8 mouse cellular contexts compared by ENCODE assay signal in genomic region chr10:44527651-44528050, GRCm38 (mm10). TPM values are rescaled to one million over a fixed set of nuclear protein-coding genes. Genes with fewer than 3 reads are reported as not detected.
DNase-seq lines count a peak whose midpoint lies in the region; ATAC-seq and TF ChIP-seq lines count a peak whose summit lies in the region.

No protein-coding gene starts in this region.

- H3K4me3 ChIP-seq in neural tube, embryonic 11.5 days (ENCODE audit: low read depth, low read length), result peak overlapping the region; percentile 26
- H3K4me3 ChIP-seq in liver, embryonic 12.5 days, result peak overlapping the region; percentile 38
- peak overlapping the region; percentile 48 for H3K4me3 ChIP-seq in small intestine, adult 2 months (ENCODE audit: low read depth, low read length)

- H3K36me3 ChIP-seq in neural tube, embryonic 11.5 days (ENCODE audit: control insufficient read depth, insufficient read depth, low read length), result no peaks in the 10 kb centered on the region
- no peaks in the 10 kb centered on the region for H3K36me3 ChIP-seq in liver, embryonic 12.5 days
- no peaks in the 10 kb centered on the region for H3K36me3 ChIP-seq in small intestine, adult 2 months (ENCODE audit: control insufficient read depth, insufficient read depth, low read length)

- no peak for TF ChIP-seq POLR2A in small intestine, adult 2 months (IDR thresholded peaks at IDR 0.05; ENCODE audit: low read depth, low read length)

- H3K4me2 ChIP-seq in neural tube, embryonic 11.5 days (ENCODE audit: low read depth), result peak overlapping the region; percentile 49
- peak overlapping the region; percentile 96 for H3K4me2 ChIP-seq in liver, embryonic 12.5 days

- intact Hi-C loops in left cerebral cortex, postnatal 10 days (cut with DNase I), result loop anchor here (5.0 kb wide), 1 partner anchor 65 kb away; no protein-coding TSS in a partner anchor

- H3K9me3 ChIP-seq in neural tube, embryonic 11.5 days (ENCODE audit: control insufficient read depth, low read length), result no peaks in the 10 kb centered on the region
- no peaks in the 10 kb centered on the region for H3K9me3 ChIP-seq in liver, embryonic 12.5 days (replicated peaks)

- no peak overlapping the region for H3K9ac ChIP-seq in neural tube, embryonic 11.5 days (ENCODE audit: low read length)
- no peak overlapping the region for H3K9ac ChIP-seq in liver, embryonic 12.5 days

- no peak for ATAC-seq in neural tube, embryonic 11.5 days (ENCODE audit: insufficient read depth, low FRiP score, low TSS enrichment)
- ATAC-seq in granulocyte monocyte progenitor cell, adult 5-6 weeks (replicated peaks; ENCODE audit: poor library complexity, severe bottlenecking), result 0 out of 2 replicates have a peak, but pooled peaks have one; percentile 8
- ATAC-seq in liver, embryonic 12.5 days, result no peak

- peaks cover 9% of the 10 kb centered on the region; the same call in 1 of the 2 replicates for H3K4me1 ChIP-seq in neural tube, embryonic 11.5 days (ENCODE audit: control insufficient read depth, insufficient read depth, low read length)
- H3K4me1 ChIP-seq in liver, embryonic 12.5 days, result peaks cover 36% of the 10 kb centered on the region
- H3K4me1 ChIP-seq in small intestine, adult 2 months (ENCODE audit: control insufficient read depth, insufficient read depth, insufficient read length, low read length), result peaks cover 10% of the 10 kb centered on the region

- DNase-seq in neural tube, embryonic 11.5 days (ENCODE audit: low spot score), result peak; percentile 33
- DNase-seq in neural tube, embryonic 10.5 days (ENCODE audit: extremely low spot score, low spot score), result no peak
- no peak for DNase-seq in right cerebral cortex, postnatal 4 days
- DNase-seq in left cerebral cortex, postnatal 10 days (ENCODE audit: extremely low spot score in 1 of 2, low spot score in 2 of 2), result no peak
- DNase-seq in urinary bladder, postnatal 14 days (ENCODE audit: low spot score), result no peak

- H3K27ac ChIP-seq in neural tube, embryonic 11.5 days (ENCODE audit: low read depth, low read length), result no peak overlapping the region
- H3K27ac ChIP-seq in liver, embryonic 12.5 days, result no peak overlapping the region
- H3K27ac ChIP-seq in small intestine, adult 2 months (ENCODE audit: insufficient read depth, low read depth, low read length), result no peak overlapping the region

- peaks cover 34% of the 10 kb centered on the region for H3K27me3 ChIP-seq in neural tube, embryonic 11.5 days (ENCODE audit: control insufficient read depth, insufficient read depth, low read length)
- peaks cover 44% of the 10 kb centered on the region for H3K27me3 ChIP-seq in liver, embryonic 12.5 days (replicated peaks)
- peaks cover 26% of the 10 kb centered on the region for H3K27me3 ChIP-seq in small intestine, adult 2 months (ENCODE audit: control insufficient read depth, insufficient read depth, low read length)

- WGBS in neural tube, embryonic 11.5 days, result under 1% methylated on average over 16 of the region's 16 CpGs
- WGBS in liver, embryonic 12.5 days (ENCODE audit: insufficient replicate concordance), result 2% methylated on average over 16 of the region's 16 CpGs
- WGBS in small intestine, adult 2 months, result 9% methylated on average over 16 of the region's 16 CpGs

- no peak for TF ChIP-seq CTCF in small intestine, adult 2 months (IDR thresholded peaks at IDR 0.05; ENCODE audit: extremely low read depth, insufficient read length, insufficient replicate concordance, low read depth, low read length)

RNA-seq across cellular contexts. Expression of gene Prdm1, which starts 0.7 kb away (rescaled TPM):
- 1.5 and 1.7 TPM in 2 replicates for polyA plus RNA-seq in neural tube, embryonic 11.5 days (2014; fragmentation: Nextera tagmentation; extraction: Ambion mirVana)
- not detected in 2 replicates for total RNA-seq in granulocyte monocyte progenitor cell, adult 5-6 weeks (2014; fragmentation: Nextera tagmentation)
- 1.7 TPM in 1 of 2 replicates, not detected in the other for total RNA-seq in granulocyte monocyte progenitor cell, adult 5-6 weeks (2017)
- 0.26 and 0.41 TPM in 2 replicates for polyA plus RNA-seq in liver, embryonic 12.5 days (2016; fragmentation: Nextera tagmentation; extraction: Ambion mirVana)
- polyA plus RNA-seq in small intestine, adult 2 months (2012; rRNA removed), result 3.7 and 8.3 TPM in 2 replicates
- 1 to 10 TPM; 1.9 to 2.0 TPM for total RNA-seq in left cerebral cortex, postnatal 10 days (2021)
